In the genomic region with DNA sequence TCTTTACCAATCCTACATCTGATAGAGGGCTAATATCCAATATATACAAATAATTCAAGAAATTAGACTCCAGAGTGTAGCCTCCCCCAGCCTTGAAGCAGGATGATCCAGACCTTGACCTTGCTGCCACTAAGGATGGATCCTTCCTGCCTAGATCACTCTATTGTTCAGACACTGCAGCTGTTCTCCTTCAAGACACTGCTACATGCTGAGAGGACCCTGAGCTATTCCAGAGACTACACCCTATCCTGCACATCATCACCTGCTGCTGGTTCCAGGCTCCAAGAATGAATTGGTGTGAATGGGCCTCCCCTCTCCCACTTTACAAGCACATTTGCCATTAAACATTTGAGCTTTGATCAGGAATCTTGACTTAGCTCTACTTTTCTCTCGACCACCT, we compare ENCODE assay signal across 27 mouse cellular contexts.
DNase-seq lines count a peak whose midpoint lies in the region; ATAC-seq and TF ChIP-seq lines count a peak whose summit lies in the region.
"Had no signal": no experiment of that assay in that cellular context is flagged by ENCODE, and none has a peak within 500 bp of the region (broad histone marks: within the 10 kb centered on the region; RNA-seq: fewer than 3 reads in every experiment).

No protein-coding gene starts in this region.

- intact Hi-C loops in heart, adult 2 months (cut with DNase I), result no loop called here

- TF ChIP-seq EP300 in heart, adult 2 months (IDR thresholded peaks at IDR 0.05; ENCODE audit: insufficient read depth, low read depth, low read length), result no peak
- no peak for TF ChIP-seq EP300 in ES-Bruce4 (IDR thresholded peaks at IDR 0.05; ENCODE audit: insufficient read depth, low read depth, low read length)

- no peaks in the 10 kb centered on the region for H3K9me3 ChIP-seq in heart, embryonic 13.5 days
- H3K9me3 ChIP-seq in ES-Bruce4 (replicated peaks; ENCODE audit: control insufficient read depth, insufficient read depth, low read length, poor library complexity, severe bottlenecking) (peaks cover 16% of the 10 kb centered on the region), ES-E14 (ENCODE audit: control insufficient read depth, insufficient read depth, low read depth, low read length) (peaks cover 2% of the 10 kb centered on the region; the same call in 1 of the 2 replicates)
- H3K9me3 ChIP-seq: forebrain, embryonic 10.5 days; forebrain, embryonic 13.5 days; G1E; hindbrain, embryonic 12.5 days; hindbrain, embryonic 15.5 days had no signal

- no peak overlapping the region for H3K4me2 ChIP-seq in heart, embryonic 13.5 days
- H3K4me2 ChIP-seq: forebrain, embryonic 13.5 days; hindbrain, embryonic 12.5 days; hindbrain, embryonic 15.5 days had no signal

- H3K36me3 ChIP-seq in heart, embryonic 13.5 days, result no peaks in the 10 kb centered on the region
- H3K36me3 ChIP-seq in heart, adult 2 months (ENCODE audit: control insufficient read depth, insufficient read depth, low read length), result no peaks in the 10 kb centered on the region
- H3K36me3 ChIP-seq in ES-Bruce4 (ENCODE audit: control insufficient read depth, insufficient read depth, low read length, poor library complexity, severe bottlenecking) (no peaks in the 10 kb centered on the region), ES-E14 (ENCODE audit: control insufficient read depth, insufficient read depth, low read length, poor library complexity, severe bottlenecking) (no peaks in the 10 kb centered on the region; the same call in 1 of the 2 replicates)
- H3K36me3 ChIP-seq: forebrain, embryonic 10.5 days; G1E; hindbrain, embryonic 12.5 days; hindbrain, embryonic 15.5 days had no signal

- no peaks in the 10 kb centered on the region for H3K27me3 ChIP-seq in heart, embryonic 13.5 days (replicated peaks)
- no peaks in the 10 kb centered on the region for H3K27me3 ChIP-seq in heart, adult 2 months (ENCODE audit: control insufficient read depth, insufficient read depth, low read length)
- H3K27me3 ChIP-seq in ES-Bruce4 (ENCODE audit: control insufficient read depth, insufficient read depth, low read length, poor library complexity, severe bottlenecking), result no peaks in the 10 kb centered on the region
- H3K27me3 ChIP-seq: CH12.LX; forebrain, embryonic 13.5 days; hindbrain, embryonic 12.5 days; hindbrain, embryonic 15.5 days; Patski had no signal

- DNase-seq in heart, adult 2 months, result no peak
- DNase-seq in ES-E14 (ENCODE audit: low read depth, low spot score), result peak; percentile 9
- no peak for DNase-seq in cerebellum, adult 8-10 months
- no peak for DNase-seq in ovary, postnatal 10 days (ENCODE audit: low spot score)
- DNase-seq: adrenal gland, adult 8-10 months; adrenal gland, postnatal 25 days; B cell, adult 2 months; cerebellum, adult 11-12 months; cerebellum, adult 9-10 months; cerebellum, postnatal 14 days; gastrocnemius, adult 2 months; gastrocnemius, postnatal 14 days; heart, adult 11 months; heart, postnatal 14 days; kidney, adult 2 months had no signal

- no peak overlapping the region for H3K9ac ChIP-seq in heart, embryonic 13.5 days
- H3K9ac ChIP-seq in heart, adult 2 months (ENCODE audit: low read depth, low read length), result no peak overlapping the region
- H3K9ac ChIP-seq in ES-Bruce4 (ENCODE audit: low read depth, poor library complexity, severe bottlenecking), result no peak overlapping the region
- no peak overlapping the region for H3K9ac ChIP-seq in ES-E14 (ENCODE audit: insufficient read depth, low read depth, low read length, poor library complexity, severe bottlenecking)
- H3K9ac ChIP-seq: forebrain, embryonic 13.5 days; hindbrain, embryonic 12.5 days; hindbrain, embryonic 15.5 days had no signal

- no peak overlapping the region for H3K4me3 ChIP-seq in heart, embryonic 13.5 days
- no peak overlapping the region for H3K4me3 ChIP-seq in heart, adult 2 months
- H3K4me3 ChIP-seq in ES-Bruce4 (ENCODE audit: low read depth, low read length) (no peak overlapping the region), ES-E14 (ENCODE audit: insufficient read depth in 1 of 2, low read depth in 1 of 2, low read length in 2 of 2, poor library complexity in 1 of 2, severe bottlenecking in 1 of 2) (no peak overlapping the region)
- H3K4me3 ChIP-seq: forebrain, embryonic 10.5 days; forebrain, embryonic 13.5 days; gastrocnemius, adult 2 months; hindbrain, embryonic 12.5 days; hindbrain, embryonic 15.5 days had no signal

- no peak for TF ChIP-seq CTCF in heart, adult 2 months (IDR thresholded peaks at IDR 0.05)
- TF ChIP-seq CTCF in ES-Bruce4 (IDR thresholded peaks at IDR 0.05; ENCODE audit: low read depth, low read length), result no peak

- ATAC-seq in heart, embryonic 13.5 days (ENCODE audit: extremely low read depth, insufficient number of reproducible peaks, low FRiP score, low TSS enrichment), result no peak
- ATAC-seq: activated CD4-positive, CD25-positive, alpha-beta regulatory T cell, adult 4 months; forebrain, embryonic 13.5 days; forebrain, embryonic 16.5 days; intestine, postnatal 0 days; Patski had no signal

- no peaks in the 10 kb centered on the region for H3K79me2 ChIP-seq in heart, adult 2 months (replicated peaks; ENCODE audit: control insufficient read depth, insufficient read depth, low read length)

- no peak for TF ChIP-seq POLR2A in heart, adult 2 months (IDR thresholded peaks at IDR 0.05; ENCODE audit: insufficient read depth, low read depth, low read length)
- TF ChIP-seq POLR2A in ES-Bruce4 (IDR thresholded peaks at IDR 0.05; ENCODE audit: insufficient read depth, low read length), result no peak

- 63% methylated on average over 1 of the region's 1 CpGs for WGBS in heart, embryonic 13.5 days
- 55% methylated on average over 1 of the region's 1 CpGs for WGBS in heart, adult 2 months

- H3K4me1 ChIP-seq in heart, embryonic 13.5 days, result no peaks in the 10 kb centered on the region
- no peaks in the 10 kb centered on the region for H3K4me1 ChIP-seq in heart, adult 2 months (ENCODE audit: control insufficient read depth, insufficient read depth, low read length)
- no peaks in the 10 kb centered on the region for H3K4me1 ChIP-seq in ES-Bruce4 (ENCODE audit: control insufficient read depth, insufficient read depth, low read length)
- H3K4me1 ChIP-seq in ES-E14 (ENCODE audit: control insufficient read depth in 2 of 2, insufficient read depth in 2 of 2, low read length in 2 of 2, poor library complexity in 1 of 2), result no peaks in the 10 kb centered on the region
- H3K4me1 ChIP-seq: forebrain, embryonic 10.5 days; forebrain, embryonic 13.5 days; hindbrain, embryonic 12.5 days; hindbrain, embryonic 15.5 days had no signal

- in situ Hi-C loops in ES-E14 (cut with MboI; ENCODE audit: low sequenced_read_pairs in 2 of 2, unreplicated experiment in 2 of 2), result no loop called here

- H3K27ac ChIP-seq in heart, embryonic 13.5 days (replicated peaks), result peak overlapping the region; percentile 47
- H3K27ac ChIP-seq in heart, adult 2 months, result no peak overlapping the region
- peak overlapping the region; percentile 54; the same call in 1 of the 2 replicates for H3K27ac ChIP-seq in ES-Bruce4 (ENCODE audit: insufficient read depth, low read length)
- H3K27ac ChIP-seq in ES-E14 (ENCODE audit: insufficient read depth, low read depth, low read length, poor library complexity, severe bottlenecking), result no peak overlapping the region
- H3K27ac ChIP-seq: forebrain, embryonic 10.5 days; forebrain, embryonic 13.5 days; gastrocnemius, adult 2 months; hindbrain, embryonic 12.5 days; hindbrain, embryonic 15.5 days had no signal

TF ChIP-seq in ES-E14, 5 proteins besides CTCF, POLR2A, EP300 and RAD21:
- TF ChIP-seq MAFK (IDR thresholded peaks at IDR 0.05; ENCODE audit: insufficient read depth, low read depth, low read length), result no peak

Comparison
In these comparisons a context has a peak if more than half of its experiments do, and no peak if none do; other contexts are left out.
1. H3K27ac ChIP-seq: peak in heart, embryonic 13.5 days (single experiment) and ES-Bruce4 (single experiment); none in heart, adult 2 months (single experiment) and ES-E14 (single experiment).